Mouse (Mus musculus): ENCODE data around the gene Polh. TPM values are rescaled to one million over a fixed set of nuclear protein-coding genes. Genes with fewer than 3 reads are reported as not detected.

The Polh gene
- polyA plus RNA-seq, 1 experiment from 2014 or later = 14.0 TPM

- H3K4me3 ChIP-seq (ENCODE audit: low read depth, low read length) = no peak overlapping the region
- no peak overlapping the region for H3K4me2 ChIP-seq (ENCODE audit: low read depth, low read length, severe bottlenecking)
- no peaks in the 10 kb centered on the region for H3K27me3 ChIP-seq (ENCODE audit: control insufficient read depth, insufficient read depth, low read length)
- WGBS = 79% methylated on average over 8 of the region's 8 CpGs
- H3K9me3 ChIP-seq (ENCODE audit: control insufficient read depth, low read length) = no peaks in the 10 kb centered on the region
- DNase-seq (ENCODE audit: low spot score) = no peak
- H3K27ac ChIP-seq (ENCODE audit: low read depth, low read length) = no peak overlapping the region
- ATAC-seq (replicated peaks; ENCODE audit: low FRiP score) = no peak
- H3K9ac ChIP-seq (ENCODE audit: low read length) = no peak overlapping the region
- no peaks in the 10 kb centered on the region for H3K4me1 ChIP-seq (replicated peaks; ENCODE audit: control insufficient read depth, insufficient read depth, low read length)
- no peaks in the 10 kb centered on the region for H3K36me3 ChIP-seq (ENCODE audit: control insufficient read depth, insufficient read depth, low read length)
Measured at GRCm38 (mm10) chr17:46132862-46133261, 69.6 kb downstream of the Polh start.

DNA sequence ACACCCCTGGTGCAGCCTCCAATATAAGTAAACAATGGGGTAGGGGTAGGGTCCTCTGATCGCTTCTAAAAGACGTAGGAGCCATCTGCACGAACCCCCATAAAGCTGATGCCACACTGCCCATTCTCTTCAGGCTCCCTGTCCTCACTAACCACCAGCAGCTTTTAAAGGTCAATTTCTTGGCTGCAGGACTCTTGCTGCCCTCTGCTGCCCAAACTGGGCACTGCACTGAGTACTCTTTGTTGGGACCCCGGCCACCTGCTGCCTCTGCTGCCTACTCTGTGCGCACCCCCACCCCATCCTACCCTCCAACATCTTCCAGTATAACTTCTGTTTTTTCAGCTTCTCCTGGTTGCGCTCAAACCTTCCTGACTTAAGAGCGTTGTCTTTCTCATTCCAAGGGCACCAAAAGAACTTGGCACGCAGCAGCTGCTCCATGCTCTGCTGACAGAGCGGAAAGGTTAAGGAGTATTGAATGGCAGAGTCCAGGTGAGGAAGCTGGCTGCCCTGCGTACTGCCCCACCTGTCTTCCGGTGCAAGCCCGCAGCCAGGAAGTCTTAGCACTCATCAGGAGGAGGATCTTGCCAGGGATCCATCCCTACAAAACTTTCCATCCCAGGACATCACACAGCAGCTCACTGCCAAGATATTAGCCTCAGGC is 70.3 kb downstream of the Polh start:
- peak; percentile 61 for ATAC-seq (replicated peaks; ENCODE audit: low FRiP score)
- no peaks in the 10 kb centered on the region for H3K9me3 ChIP-seq (ENCODE audit: control insufficient read depth, low read length)
- WGBS = 15% methylated on average over 12 of the region's 12 CpGs
- H3K4me2 ChIP-seq (ENCODE audit: low read depth, low read length, severe bottlenecking) = no peak overlapping the region
- no peak overlapping the region for H3K9ac ChIP-seq (ENCODE audit: low read length)
- H3K27me3 ChIP-seq (ENCODE audit: control insufficient read depth, insufficient read depth, low read length) = no peaks in the 10 kb centered on the region
- H3K4me1 ChIP-seq (replicated peaks; ENCODE audit: control insufficient read depth, insufficient read depth, low read length) = no peaks in the 10 kb centered on the region
- DNase-seq (ENCODE audit: low spot score) = peak; percentile 88
- H3K36me3 ChIP-seq (ENCODE audit: control insufficient read depth, insufficient read depth, low read length) = no peaks in the 10 kb centered on the region
- no peak overlapping the region for H3K4me3 ChIP-seq (ENCODE audit: low read depth, low read length)
- H3K27ac ChIP-seq (ENCODE audit: low read depth, low read length) = no peak overlapping the region

GRCm38 (mm10) chr17:46129741-46130498 is 72.5 kb downstream of the Polh start:
- ATAC-seq (replicated peaks; ENCODE audit: low FRiP score) (no peak), DNase-seq (ENCODE audit: low spot score) (no peak)
- Histone ChIP-seq H3K4me2 (ENCODE audit: low read depth, low read length, severe bottlenecking) (no peak overlapping the region), H3K36me3 (ENCODE audit: control insufficient read depth, insufficient read depth, low read length) (peaks cover 13% of the 10 kb centered on the region; the same call in 1 of the 2 replicates), H3K4me1 (replicated peaks; ENCODE audit: control insufficient read depth, insufficient read depth, low read length) (no peaks in the 10 kb centered on the region), H3K27me3 (ENCODE audit: control insufficient read depth, insufficient read depth, low read length) (no peaks in the 10 kb centered on the region), H3K9ac (ENCODE audit: low read length) (no peak overlapping the region), H3K9me3 (ENCODE audit: control insufficient read depth, low read length) (no peaks in the 10 kb centered on the region), H3K4me3 (ENCODE audit: low read depth, low read length) (no peak overlapping the region), H3K27ac (ENCODE audit: low read depth, low read length) (no peak overlapping the region)
- 84% methylated on average over 13 of the region's 13 CpGs for WGBS

DNA sequence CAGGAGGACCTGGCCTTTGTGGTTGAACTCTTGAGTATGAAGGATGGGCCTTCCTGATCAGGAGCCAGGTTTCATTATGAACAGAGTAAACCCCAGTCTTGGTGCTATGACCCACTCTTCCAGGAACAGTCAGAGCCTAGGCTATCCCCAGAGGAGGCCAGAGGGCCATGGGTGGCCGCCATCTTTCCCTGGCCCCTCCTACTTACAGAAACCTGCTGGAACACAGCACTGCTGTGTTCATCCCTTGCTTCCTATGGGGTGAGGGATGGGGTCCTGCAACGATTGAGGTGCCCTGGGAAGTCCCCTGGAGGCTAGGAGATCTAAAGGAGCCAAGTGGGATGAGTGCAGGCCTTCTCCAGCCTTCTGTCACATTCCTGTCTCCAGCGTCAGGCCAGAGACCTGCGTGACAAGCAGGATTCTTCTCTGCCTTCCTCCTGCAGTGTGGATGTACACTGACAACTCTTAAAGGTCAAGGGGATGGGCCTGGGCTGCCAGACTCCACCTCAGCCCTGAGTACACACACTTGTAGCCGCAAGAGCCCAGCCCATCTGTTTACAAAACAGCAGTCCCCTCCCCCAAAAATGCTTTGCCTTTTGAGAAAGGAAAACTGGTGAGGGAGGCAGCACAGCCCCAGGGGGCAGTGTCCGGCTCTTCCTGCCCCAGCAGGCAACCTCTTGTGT is 74.5 kb downstream of the Polh start:
- H3K4me1 ChIP-seq (replicated peaks; ENCODE audit: control insufficient read depth, insufficient read depth, low read length) = no peaks in the 10 kb centered on the region
- no peaks in the 10 kb centered on the region for H3K9me3 ChIP-seq (ENCODE audit: control insufficient read depth, low read length)
- no peak overlapping the region for H3K4me3 ChIP-seq (ENCODE audit: low read depth, low read length)
- no peak overlapping the region for H3K4me2 ChIP-seq (ENCODE audit: low read depth, low read length, severe bottlenecking)
- no peak overlapping the region for H3K9ac ChIP-seq (ENCODE audit: low read length)
- ATAC-seq (replicated peaks; ENCODE audit: low FRiP score) (no peak), DNase-seq (ENCODE audit: low spot score) (no peak)
- 81% methylated on average over 6 of the region's 6 CpGs for WGBS
- peaks cover 20% of the 10 kb centered on the region for H3K36me3 ChIP-seq (ENCODE audit: control insufficient read depth, insufficient read depth, low read length)
- no peak overlapping the region for H3K27ac ChIP-seq (ENCODE audit: low read depth, low read length)
- H3K27me3 ChIP-seq (ENCODE audit: control insufficient read depth, insufficient read depth, low read length) = no peaks in the 10 kb centered on the region

GRCm38 (mm10) chr17:46126608-46127007 is 75.8 kb downstream of the Polh start:
- no peak for ATAC-seq (replicated peaks; ENCODE audit: low FRiP score)
- H3K27ac ChIP-seq (ENCODE audit: low read depth, low read length) = no peak overlapping the region
- DNase-seq (ENCODE audit: low spot score) = no peak

DNA sequence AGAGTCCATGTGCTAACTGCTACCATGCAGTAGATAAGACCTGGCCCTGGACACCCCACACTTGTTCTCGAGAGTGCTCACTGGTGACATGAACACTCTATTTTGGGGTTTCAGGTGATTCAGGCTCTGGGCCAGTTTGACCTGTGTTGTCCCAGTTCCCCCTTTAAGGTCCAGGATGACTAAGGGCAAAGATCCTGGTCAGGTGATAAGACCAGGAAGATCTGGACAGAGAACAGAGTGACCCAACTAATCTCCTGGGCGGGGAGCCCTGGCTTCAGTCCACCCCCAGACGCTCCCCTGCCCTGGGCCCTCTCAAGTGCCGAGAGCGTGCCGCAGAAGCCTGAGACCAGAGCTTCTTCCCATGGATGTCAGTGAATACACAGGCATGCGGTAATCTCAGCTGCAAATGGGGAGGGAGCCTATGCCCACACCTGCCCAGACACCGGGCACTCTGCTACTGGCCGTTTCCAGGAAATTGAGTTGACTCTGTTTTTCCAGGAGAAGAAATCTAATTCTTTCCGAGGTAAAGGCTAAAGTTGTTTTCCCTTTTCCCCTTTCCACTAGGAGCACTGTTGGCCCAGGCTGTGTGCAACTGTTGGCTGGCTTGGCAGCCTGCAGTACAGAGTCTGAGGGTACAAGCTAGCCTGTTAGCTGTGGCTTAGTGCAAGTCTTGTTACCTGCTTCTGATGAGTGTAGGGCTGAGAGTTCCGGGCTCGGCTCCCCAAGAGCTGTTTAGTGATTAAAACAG is 78.3 kb downstream of the Polh start:
- H3K9ac ChIP-seq (ENCODE audit: low read length) = no peak overlapping the region
- no peaks in the 10 kb centered on the region for H3K27me3 ChIP-seq (ENCODE audit: control insufficient read depth, insufficient read depth, low read length)
- H3K36me3 ChIP-seq (ENCODE audit: control insufficient read depth, insufficient read depth, low read length) = peaks cover 24% of the 10 kb centered on the region
- H3K4me2 ChIP-seq (ENCODE audit: low read depth, low read length, severe bottlenecking) = no peak overlapping the region
- no peaks in the 10 kb centered on the region for H3K4me1 ChIP-seq (replicated peaks; ENCODE audit: control insufficient read depth, insufficient read depth, low read length)
- H3K27ac ChIP-seq (ENCODE audit: low read depth, low read length) = no peak overlapping the region
- WGBS = 90% methylated on average over 12 of the region's 12 CpGs
- no peak overlapping the region for H3K4me3 ChIP-seq (ENCODE audit: low read depth, low read length)
- DNase-seq (ENCODE audit: low spot score) = no peak
- ATAC-seq (replicated peaks; ENCODE audit: low FRiP score) = no peak
- no peaks in the 10 kb centered on the region for H3K9me3 ChIP-seq (ENCODE audit: control insufficient read depth, low read length)

More at GRCm38 (mm10) chr17:46126608-46127007, 75.8 kb downstream of the Polh start:
- H3K9me3 ChIP-seq (ENCODE audit: control insufficient read depth, low read length) = no peaks in the 10 kb centered on the region
- no peak overlapping the region for H3K4me2 ChIP-seq (ENCODE audit: low read depth, low read length, severe bottlenecking)
- H3K4me3 ChIP-seq (ENCODE audit: low read depth, low read length) = no peak overlapping the region
- no peak overlapping the region for H3K9ac ChIP-seq (ENCODE audit: low read length)
- H3K36me3 ChIP-seq (ENCODE audit: control insufficient read depth, insufficient read depth, low read length) = peaks cover 20% of the 10 kb centered on the region
- H3K27me3 ChIP-seq (ENCODE audit: control insufficient read depth, insufficient read depth, low read length) = no peaks in the 10 kb centered on the region
- WGBS = 87% methylated on average over 6 of the region's 6 CpGs
- H3K4me1 ChIP-seq (replicated peaks; ENCODE audit: control insufficient read depth, insufficient read depth, low read length) = no peaks in the 10 kb centered on the region

DNA sequence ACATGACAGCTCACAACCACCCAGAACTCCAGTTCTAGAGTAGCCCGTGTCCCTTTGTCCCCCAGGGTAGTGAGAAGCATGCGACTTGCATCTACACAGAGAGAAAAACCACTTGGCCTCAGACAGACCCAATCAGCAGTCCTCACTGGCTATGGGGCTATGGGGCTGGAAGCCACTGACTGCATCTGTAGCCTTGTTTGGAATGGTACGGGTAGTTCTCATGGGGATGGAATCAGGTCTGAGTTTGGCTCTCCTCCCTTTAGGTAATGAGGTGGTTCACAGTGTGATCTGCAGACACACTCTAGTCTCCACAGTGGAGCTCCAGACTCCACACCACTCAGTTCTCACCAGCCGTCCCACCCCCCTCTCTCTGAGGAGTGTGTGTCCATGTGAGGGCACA is 79.2 kb downstream of the Polh start:
- Histone ChIP-seq H3K9ac (ENCODE audit: low read length) (no peak overlapping the region), H3K4me2 (ENCODE audit: low read depth, low read length, severe bottlenecking) (no peak overlapping the region), H3K27me3 (ENCODE audit: control insufficient read depth, insufficient read depth, low read length) (no peaks in the 10 kb centered on the region), H3K4me1 (replicated peaks; ENCODE audit: control insufficient read depth, insufficient read depth, low read length) (no peaks in the 10 kb centered on the region), H3K27ac (ENCODE audit: low read depth, low read length) (no peak overlapping the region), H3K9me3 (ENCODE audit: control insufficient read depth, low read length) (no peaks in the 10 kb centered on the region), H3K36me3 (ENCODE audit: control insufficient read depth, insufficient read depth, low read length) (peaks cover 24% of the 10 kb centered on the region), H3K4me3 (ENCODE audit: low read depth, low read length) (no peak overlapping the region)
- ATAC-seq (replicated peaks; ENCODE audit: low FRiP score) (no peak), DNase-seq (ENCODE audit: low spot score) (no peak)
- WGBS = 90% methylated on average over 4 of the region's 4 CpGs

GRCm38 (mm10) chr17:46122791-46123190 is 79.7 kb downstream of the Polh start:
- Histone ChIP-seq H3K27me3 (ENCODE audit: control insufficient read depth, insufficient read depth, low read length) (no peaks in the 10 kb centered on the region), H3K36me3 (ENCODE audit: control insufficient read depth, insufficient read depth, low read length) (peaks cover 24% of the 10 kb centered on the region), H3K27ac (ENCODE audit: low read depth, low read length) (no peak overlapping the region), H3K9ac (ENCODE audit: low read length) (no peak overlapping the region), H3K9me3 (ENCODE audit: control insufficient read depth, low read length) (no peaks in the 10 kb centered on the region), H3K4me3 (ENCODE audit: low read depth, low read length) (no peak overlapping the region), H3K4me2 (ENCODE audit: low read depth, low read length, severe bottlenecking) (no peak overlapping the region), H3K4me1 (replicated peaks; ENCODE audit: control insufficient read depth, insufficient read depth, low read length) (no peaks in the 10 kb centered on the region)
- ATAC-seq (replicated peaks; ENCODE audit: low FRiP score) (no peak), DNase-seq (ENCODE audit: low spot score) (no peak)
- WGBS = 94% methylated on average over 4 of the region's 4 CpGs
